Mouse (Mus musculus) heart, embryonic 13.5 days (tissue): Measurements from ENCODE around the gene Spa17. TPM values are rescaled to one million over a fixed set of nuclear protein-coding genes. Genes with fewer than 3 reads are reported as not detected.
A peak's percentile ranks its signal among the peaks of the same experiment; 100 is the strongest.

Source experiments
- ATAC-seq: fragments of 200-750 bp; cut with Nextera tagmentation; 2 replicates; pipeline ENCODE4 v1.8.0; 2017; ENCODE audit warnings: moderate TSS enrichment; ENCODE audit not compliant: insufficient number of reproducible peaks, low FRiP score, low TSS enrichment; ENCODE audit errors: extremely low read depth
- H3K27ac ChIP-seq: fragments of 300-500 bp; sonication (generic); replicated peaks from 2 replicates; pipeline ENCODE4 v1.5.1; 2015; ENCODE audit warnings: moderate library complexity, mild to moderate bottlenecking, inconsistent platforms
- H3K27me3 ChIP-seq: fragments of 300-500 bp; sonication (generic); replicated peaks from 2 replicates; pipeline ENCODE4 v1.6.1; 2015; ENCODE audit warnings: mild to moderate bottlenecking, inconsistent platforms
- H3K36me3 ChIP-seq: fragments of 300-500 bp; sonication (generic); 2 replicates; pipeline ENCODE4 v1.6.1; 2015; ENCODE audit warnings: mild to moderate bottlenecking, inconsistent platforms
- H3K4me1 ChIP-seq: fragments of 300-500 bp; sonication (generic); 2 replicates; pipeline ENCODE4 v1.6.1; 2015; ENCODE audit warnings: inconsistent platforms
- H3K4me2 ChIP-seq: fragments of 300-500 bp; sonication (generic); 2 replicates; pipeline ENCODE4 v1.6.1; 2015; ENCODE audit warnings: inconsistent platforms, mild to moderate bottlenecking, moderate library complexity
- H3K4me3 ChIP-seq: fragments of 300-500 bp; sonication (generic); 2 replicates; pipeline ENCODE4 v1.5.1; 2015; ENCODE audit warnings: moderate library complexity, mild to moderate bottlenecking, inconsistent platforms
- H3K9ac ChIP-seq: fragments of 300-500 bp; sonication (generic); 2 replicates; pipeline ENCODE4 v1.6.1; 2015; ENCODE audit warnings: inconsistent platforms, mild to moderate bottlenecking, moderate library complexity
- H3K9me3 ChIP-seq: fragments of 300-500 bp; sonication (generic); 2 replicates; pipeline ENCODE4 v1.6.1; 2016; ENCODE audit warnings: inconsistent platforms
- WGBS: fragments of 180-500 bp; shearing (Covaris S2); methylation state at CpG from one replicate; pipeline ENCODE4 v1.1.7; 2015; ENCODE audit warnings: mixed read lengths; 5-methylcytosine and 5-hydroxymethylcytosine counted together
- polyA plus RNA-seq: library from polyadenylated mRNA; unstranded; fragments of >200 nt; fragmentation: Nextera tagmentation; extraction: Ambion mirVana; gene quantifications from 2 replicates; pipeline ENCODE4 v1.2.1, GENCODE M21; 2015

Spa17 gene
- polyA plus RNA-seq = 4.3 and 8.2 TPM in 2 replicates

DNA sequence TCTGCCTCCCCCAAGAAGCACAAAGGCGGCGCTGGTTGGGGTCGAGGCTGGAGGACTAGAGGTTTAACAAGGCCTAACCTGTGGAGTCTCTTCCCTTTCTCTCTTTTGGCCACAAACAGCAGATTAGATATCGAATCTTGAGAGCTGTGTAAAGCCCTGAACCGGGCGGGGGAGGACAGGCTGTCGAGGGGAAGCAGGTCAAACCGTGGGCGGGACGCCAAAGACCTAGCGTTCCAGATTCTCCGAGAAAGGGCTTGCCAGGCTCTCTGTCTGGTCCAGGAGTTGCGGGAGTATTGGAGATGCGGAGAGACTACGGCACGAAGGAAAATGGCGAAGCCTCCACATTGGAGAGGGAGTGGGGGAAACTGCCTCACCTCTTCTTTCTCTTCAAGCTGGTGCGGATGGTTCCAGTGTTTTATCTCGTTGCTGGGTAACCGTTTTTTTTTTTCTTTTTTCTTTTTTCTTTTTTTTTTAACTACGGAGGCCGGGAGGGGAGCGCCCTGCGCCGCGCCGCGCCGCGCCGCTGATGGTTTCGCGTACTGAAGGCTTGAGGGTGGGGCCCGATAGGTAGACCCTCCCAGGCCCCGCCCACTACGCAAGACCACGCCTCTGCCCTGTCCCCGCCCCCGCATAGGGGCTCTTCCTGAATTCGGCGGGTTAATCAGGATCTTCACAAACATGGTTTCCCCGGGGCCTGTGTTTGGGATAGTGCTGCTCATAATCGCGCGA, at the start of gene Spa17:
Spa17 (minus strand) TSS at position 541 of the 729 bp plus-strand sequence.
- H3K4me3 ChIP-seq = peak within 1 kb of the TSS; percentile 69
- under 1% methylated on average over 45 of the region's 45 CpGs for WGBS

GRCm38 (mm10) chr9:37663210-37663609, 49.7 kb upstream of the Spa17 start:
- Histone ChIP-seq H3K4me2 (no peak overlapping the region), H3K27me3 (no peaks in the 10 kb centered on the region), H3K9ac (no peak overlapping the region), H3K36me3 (no peaks in the 10 kb centered on the region), H3K4me1 (peaks cover 23% of the 10 kb centered on the region), H3K27ac (no peak overlapping the region), H3K4me3 (no peak overlapping the region), H3K9me3 (no peaks in the 10 kb centered on the region)
- 52% methylated on average over 1 of the region's 1 CpGs for WGBS
- no peak for ATAC-seq

More for the DNA sequence above, at the start of gene Spa17:
- Histone ChIP-seq H3K27ac (peak within 1 kb of the TSS; percentile 71), H3K4me1 (peaks cover 12% of the 10 kb centered on the region), H3K9ac (peak within 1 kb of the TSS; percentile 87), H3K9me3 (no peaks in the 10 kb centered on the region), H3K4me2 (peak within 1 kb of the TSS; percentile 74), H3K36me3 (no peaks in the 10 kb centered on the region), H3K27me3 (no peaks in the 10 kb centered on the region; the same call in 1 of the 2 replicates)
- ATAC-seq = peak; percentile 93

- WGBS = 55% methylated on average over 6 of the region's 6 CpGs
- Histone ChIP-seq H3K27ac (no peak overlapping the region), H3K4me2 (no peak overlapping the region)
These were observed 45.9 kb upstream of the Spa17 start for GRCm38 (mm10) chr9:37659413-37659812.

DNA sequence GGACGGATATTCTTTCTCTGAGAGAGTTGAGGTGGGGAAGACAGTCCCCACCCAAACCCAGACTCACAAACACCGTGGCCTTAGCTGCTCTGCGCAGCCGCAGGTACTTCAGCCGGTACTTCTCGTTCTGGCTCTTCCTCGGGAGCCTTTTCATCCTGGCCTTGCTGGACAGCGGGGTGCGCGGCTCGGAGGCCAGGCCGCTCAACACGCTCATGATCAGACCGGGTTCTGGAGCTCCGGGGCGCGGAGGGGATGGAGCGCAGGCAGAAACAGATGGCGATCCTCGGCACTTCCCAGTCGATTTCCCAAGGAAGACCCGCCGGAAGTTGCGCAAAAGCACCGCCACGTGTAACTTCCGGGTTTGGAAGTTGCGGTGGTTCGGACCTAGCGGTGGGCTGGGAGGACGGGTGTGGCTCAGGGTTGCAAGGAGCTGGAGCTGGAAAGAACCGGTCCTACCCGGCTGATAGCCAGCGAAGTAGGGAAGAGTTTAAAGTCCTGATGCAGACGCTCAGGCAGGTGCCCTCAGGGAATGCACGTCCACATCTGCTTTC, 43.5 kb upstream of the Spa17 start, which contains the start of gene Tbrg1:
Tbrg1 (minus strand) TSS at position 382 of the 551 bp plus-strand sequence.
- Histone ChIP-seq H3K9ac (peak within 1 kb of the TSS; percentile 90), H3K27me3 (no peaks in the 10 kb centered on the region), H3K4me2 (peak within 1 kb of the TSS; percentile 91), H3K27ac (peak within 1 kb of the TSS; percentile 92), H3K9me3 (no peaks in the 10 kb centered on the region), H3K4me3 (peak within 1 kb of the TSS; percentile 86), H3K4me1 (peaks cover 24% of the 10 kb centered on the region), H3K36me3 (peaks cover 28% of the 10 kb centered on the region)
- peak; percentile 62 for ATAC-seq
- WGBS = 0% methylated on average over 36 of the region's 36 CpGs

More at GRCm38 (mm10) chr9:37659413-37659812, 45.9 kb upstream of the Spa17 start:
- H3K27me3 ChIP-seq = no peaks in the 10 kb centered on the region
- no peak overlapping the region for H3K4me3 ChIP-seq
- H3K9me3 ChIP-seq = no peaks in the 10 kb centered on the region
- peaks cover 4% of the 10 kb centered on the region for H3K36me3 ChIP-seq
- ATAC-seq = no peak
- no peak overlapping the region for H3K9ac ChIP-seq
- H3K4me1 ChIP-seq = peaks cover 24% of the 10 kb centered on the region

DNA sequence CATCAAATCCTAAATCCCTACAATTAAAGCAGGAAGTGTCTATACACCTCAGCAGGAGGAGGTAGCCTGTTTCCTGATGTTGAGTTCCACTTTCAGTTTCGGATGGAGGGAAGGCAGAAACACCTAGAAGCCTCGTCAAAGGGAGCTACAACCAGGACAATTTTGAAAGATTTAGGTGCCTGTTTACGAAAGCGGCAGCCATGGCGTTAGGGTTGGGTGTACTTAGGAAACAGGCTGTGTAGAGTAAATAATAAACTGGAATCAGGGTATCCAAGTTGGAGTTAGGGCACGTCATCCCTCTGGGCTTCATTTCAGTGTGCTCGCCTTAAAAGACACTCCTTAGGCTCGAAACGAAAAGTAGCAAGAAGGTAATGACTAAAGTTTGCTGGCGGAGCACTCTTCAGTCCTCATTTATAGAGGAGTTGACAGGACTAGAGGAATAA, 42.9 kb upstream of the Spa17 start:
- ATAC-seq = no peak; the same call in 1 of the 2 replicates
- under 1% methylated on average over 10 of the region's 10 CpGs for WGBS
- peak overlapping the region; percentile 91 for H3K4me2 ChIP-seq
- H3K27me3 ChIP-seq = no peaks in the 10 kb centered on the region
- H3K36me3 ChIP-seq = peaks cover 31% of the 10 kb centered on the region
- H3K4me1 ChIP-seq = peaks cover 24% of the 10 kb centered on the region
- no peaks in the 10 kb centered on the region for H3K9me3 ChIP-seq
- peak overlapping the region; percentile 86 for H3K4me3 ChIP-seq
- peak overlapping the region; percentile 92 for H3K27ac ChIP-seq
- H3K9ac ChIP-seq = peak overlapping the region; percentile 90

DNA sequence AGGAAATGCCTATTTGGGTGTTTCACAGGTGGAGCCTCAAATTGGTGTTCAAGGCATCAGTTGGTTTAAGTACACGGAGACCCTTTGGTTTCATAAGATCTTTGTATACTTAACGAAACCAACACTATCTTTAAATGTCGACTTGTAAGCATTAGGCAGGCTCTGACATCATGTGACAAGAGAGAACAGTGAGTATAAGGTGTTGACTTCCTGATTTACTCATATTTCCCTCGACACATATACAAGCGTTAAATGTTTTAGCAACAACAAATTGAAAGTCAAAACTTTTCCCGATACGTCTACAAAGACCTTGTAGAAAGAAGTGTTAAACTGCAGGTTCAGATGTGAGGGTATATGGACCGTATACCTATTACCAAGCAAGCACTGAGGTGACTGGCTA, 42.4 kb upstream of the Spa17 start:
- H3K4me2 ChIP-seq = peak overlapping the region; percentile 91
- WGBS = 40% methylated on average over 8 of the region's 8 CpGs
- peaks cover 24% of the 10 kb centered on the region for H3K4me1 ChIP-seq
- no peaks in the 10 kb centered on the region for H3K9me3 ChIP-seq
- H3K4me3 ChIP-seq = peak overlapping the region; percentile 86
- no peak for ATAC-seq
- peaks cover 36% of the 10 kb centered on the region for H3K36me3 ChIP-seq
- H3K27me3 ChIP-seq = no peaks in the 10 kb centered on the region
- H3K9ac ChIP-seq = peak overlapping the region; percentile 90
- no peak overlapping the region for H3K27ac ChIP-seq

DNA sequence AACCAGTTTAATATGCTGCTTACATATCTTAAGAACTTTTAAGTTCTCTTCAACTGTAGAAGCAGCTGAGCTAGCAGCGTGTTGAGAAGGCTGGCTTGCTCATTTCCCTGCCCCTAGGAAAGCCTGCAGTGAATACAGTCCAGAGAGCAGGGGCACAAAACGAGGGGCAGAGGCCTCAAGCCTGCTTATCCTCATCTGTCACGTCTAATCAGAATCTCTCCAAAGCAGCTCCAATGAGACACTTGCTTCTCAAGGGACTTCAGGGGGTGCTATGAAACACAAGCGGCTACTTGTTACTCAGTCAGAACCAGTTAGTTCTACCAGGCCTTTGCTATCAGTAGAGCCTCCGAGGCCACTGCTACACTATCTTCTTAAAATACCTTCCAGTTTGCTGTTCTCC, 40.3 kb upstream of the Spa17 start:
- H3K4me3 ChIP-seq = no peak overlapping the region
- peaks cover 57% of the 10 kb centered on the region for H3K36me3 ChIP-seq
- 26% methylated on average over 5 of the region's 5 CpGs for WGBS
- peak overlapping the region; percentile 82 for H3K27ac ChIP-seq
- H3K4me2 ChIP-seq = 0 out of 2 replicates have a peak overlapping the region, but pooled peaks have one; percentile 3
- peaks cover 24% of the 10 kb centered on the region for H3K4me1 ChIP-seq
- no peaks in the 10 kb centered on the region for H3K27me3 ChIP-seq
- no peak overlapping the region; the same call in 1 of the 2 replicates for H3K9ac ChIP-seq
- no peak for ATAC-seq
- H3K9me3 ChIP-seq = no peaks in the 10 kb centered on the region

DNA sequence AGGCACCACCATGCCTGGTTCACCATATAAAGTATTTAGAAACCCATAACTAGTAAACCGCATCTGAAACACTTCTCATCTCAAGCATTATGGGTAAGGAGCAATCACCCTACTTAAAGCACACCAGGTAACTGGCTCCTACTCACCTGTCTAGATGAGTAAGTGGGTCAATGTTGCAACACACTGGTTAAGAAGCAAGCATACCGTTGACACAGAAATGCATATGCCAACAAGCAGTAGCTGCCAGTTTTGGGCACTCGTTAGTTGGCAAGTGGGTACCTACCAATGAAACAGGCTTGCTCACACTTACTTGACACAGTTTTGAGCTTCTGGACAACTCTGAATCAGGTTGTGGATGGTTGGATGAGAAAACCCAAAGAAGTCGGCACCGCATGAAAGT, 37.1 kb upstream of the Spa17 start:
- no peak overlapping the region for H3K4me3 ChIP-seq
- 93% methylated on average over 5 of the region's 5 CpGs for WGBS
- peaks cover 79% of the 10 kb centered on the region for H3K36me3 ChIP-seq
- H3K27ac ChIP-seq = no peak overlapping the region
- no peak for ATAC-seq
- no peak overlapping the region for H3K4me2 ChIP-seq
- no peak overlapping the region for H3K9ac ChIP-seq
- H3K4me1 ChIP-seq = peaks cover 19% of the 10 kb centered on the region
- H3K9me3 ChIP-seq = no peaks in the 10 kb centered on the region
- no peaks in the 10 kb centered on the region for H3K27me3 ChIP-seq

DNA sequence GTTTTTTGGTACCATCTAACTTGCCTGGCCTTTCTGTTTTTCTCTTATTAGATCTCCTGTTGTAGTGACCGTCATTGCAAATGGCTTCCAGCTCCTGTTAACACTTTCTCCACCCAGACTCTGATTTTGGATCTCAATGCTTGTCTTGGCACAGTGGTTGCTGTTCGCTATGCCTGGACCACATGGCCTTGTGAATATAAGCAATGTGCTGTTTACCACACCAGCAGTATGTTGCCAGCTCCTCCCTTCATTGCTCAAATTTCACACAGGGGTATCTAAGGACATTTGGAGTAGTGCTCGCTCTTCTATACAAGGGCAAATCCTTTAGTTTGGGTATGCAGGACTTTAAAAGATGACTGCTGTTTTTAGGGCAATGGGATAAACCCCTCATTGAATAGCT, 32.7 kb upstream of the Spa17 start:
- Histone ChIP-seq H3K9ac (no peak overlapping the region), H3K4me2 (no peak overlapping the region), H3K27ac (no peak overlapping the region), H3K4me1 (no peaks in the 10 kb centered on the region), H3K4me3 (no peak overlapping the region), H3K36me3 (peaks cover 47% of the 10 kb centered on the region), H3K9me3 (no peaks in the 10 kb centered on the region), H3K27me3 (no peaks in the 10 kb centered on the region)
- 70% methylated on average over 3 of the region's 3 CpGs for WGBS
- ATAC-seq = no peak

- no peaks in the 10 kb centered on the region for H3K9me3 ChIP-seq
- ATAC-seq = no peak
- no peak overlapping the region for H3K27ac ChIP-seq
- H3K4me1 ChIP-seq = no peaks in the 10 kb centered on the region
- WGBS = 76% methylated on average over 3 of the region's 3 CpGs
- H3K4me2 ChIP-seq = no peak overlapping the region
- 0 out of 2 replicates have a peak, but pooled peaks cover 3% of the 10 kb centered on the region for H3K36me3 ChIP-seq
- no peaks in the 10 kb centered on the region for H3K27me3 ChIP-seq
- no peak overlapping the region for H3K4me3 ChIP-seq
- no peak overlapping the region for H3K9ac ChIP-seq
These were observed 25.2 kb upstream of the Spa17 start for GRCm38 (mm10) chr9:37638721-37639120.

DNA sequence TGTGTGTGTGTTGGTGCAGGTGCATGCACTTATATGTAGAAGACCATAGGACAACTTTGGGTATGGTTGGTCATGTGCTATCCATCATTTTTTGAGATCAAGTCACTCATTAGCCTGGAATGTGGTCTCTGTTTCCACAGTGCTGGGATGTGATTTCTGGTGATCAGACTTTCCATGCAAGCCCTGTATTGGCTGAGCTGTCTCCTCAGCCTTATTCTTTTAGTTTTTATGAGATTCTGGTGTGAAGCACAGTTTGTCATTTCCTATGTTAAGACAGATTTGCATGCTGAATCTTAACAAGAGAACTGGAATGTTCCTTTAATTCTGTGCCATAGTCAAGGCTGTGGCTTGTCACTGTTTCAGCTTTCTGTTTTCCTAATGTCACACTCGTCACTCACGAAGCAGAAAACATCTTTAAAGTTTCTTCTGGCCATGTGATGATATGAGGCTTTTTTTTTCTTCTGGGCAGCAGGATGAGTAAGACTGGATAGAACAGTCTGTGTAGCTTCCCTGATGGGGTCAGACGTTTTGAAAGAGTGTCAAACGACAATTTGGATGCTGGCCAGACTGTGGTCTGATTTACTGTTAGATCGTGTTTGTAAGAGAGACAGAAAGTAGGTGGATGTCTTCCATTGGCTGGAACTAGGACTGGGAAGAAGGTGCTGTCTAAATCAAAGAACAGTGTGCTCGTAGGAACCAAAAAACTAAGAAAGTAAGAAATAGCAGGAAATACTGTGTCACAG, 23.4 kb upstream of the Spa17 start:
- Histone ChIP-seq H3K27me3 (no peaks in the 10 kb centered on the region), H3K4me2 (no peak overlapping the region), H3K27ac (no peak overlapping the region), H3K9ac (no peak overlapping the region), H3K9me3 (no peaks in the 10 kb centered on the region), H3K4me3 (no peak overlapping the region), H3K36me3 (0 out of 2 replicates have a peak, but pooled peaks cover 3% of the 10 kb centered on the region), H3K4me1 (no peaks in the 10 kb centered on the region)
- ATAC-seq = no peak
- 38% methylated on average over 6 of the region's 6 CpGs for WGBS
